Mouse (Mus musculus) cerebellum, adult 2 months (tissue): ENCODE measurements around the gene Cdc37.

ENCODE experiments used
- CTCF ChIP-seq: fragments of 200-500 bp; IDR thresholded peaks from 2 replicates; pipeline ENCODE4 v1.5.1; 2011; ENCODE audit warnings: low read depth, mild to moderate bottlenecking, control low read depth, low read length, moderate library complexity, borderline replicate concordance; ENCODE audit not compliant: insufficient read depth
- POLR2A ChIP-seq: fragments of 200-500 bp; IDR thresholded peaks from 2 replicates; pipeline ENCODE4 v1.6.1; 2011; ENCODE audit warnings: low read length, control low read depth, borderline replicate concordance; ENCODE audit not compliant: insufficient read depth

DNA sequence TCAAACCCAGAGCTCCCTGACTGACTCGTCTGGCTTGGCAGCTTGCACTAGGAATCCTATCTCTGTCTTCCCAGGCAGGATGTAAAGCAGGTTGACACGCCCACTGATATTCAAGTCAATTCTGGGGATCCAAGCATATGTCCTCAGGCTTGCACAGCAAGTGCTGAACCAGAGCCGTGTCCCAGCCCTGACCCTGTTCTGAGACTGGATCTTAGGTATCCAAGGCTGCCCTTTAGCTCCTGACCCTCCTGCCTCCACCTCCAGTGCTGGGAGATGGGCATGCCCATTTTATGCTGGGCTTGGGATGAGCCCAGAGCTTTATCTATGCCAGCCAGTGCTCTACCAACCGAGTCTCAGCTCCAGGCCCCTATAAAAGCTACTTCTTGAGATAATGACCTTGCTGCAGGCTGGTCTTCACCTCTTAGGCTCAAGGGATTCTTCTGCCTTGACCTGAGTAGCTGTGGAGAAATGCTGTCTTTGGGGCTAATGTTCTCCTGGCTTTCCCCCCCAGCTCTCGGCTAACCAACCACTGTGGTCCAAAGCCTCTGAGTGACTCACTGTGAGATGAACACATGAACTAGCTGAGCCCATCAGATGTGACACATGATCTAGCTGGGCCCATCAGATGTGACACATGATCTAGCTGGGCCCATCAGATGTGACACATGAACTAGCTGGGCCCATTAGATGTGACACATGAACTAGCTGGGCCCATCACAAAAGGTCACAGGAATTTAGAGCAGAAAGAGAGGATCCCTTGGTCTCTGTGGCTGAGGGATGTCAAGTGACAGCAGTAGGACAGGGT, 43.8 kb downstream of the Cdc37 start:
- no peak for TF ChIP-seq CTCF
- no peak for TF ChIP-seq POLR2A
